Mouse (Mus musculus): ENCODE measurements around the gene Smoc2.

Smoc2 gene

GRCm38 (mm10) chr17:14279177-14279965 is at the start of gene Smoc2:
Gene Smoc2 (plus strand): TSS chr17:14279506.
- DNase-seq = peak; percentile 28

- DNase-seq = no peak
These were observed 48.4 kb upstream of the Smoc2 start for GRCm38 (mm10) chr17:14230698-14231430.

GRCm38 (mm10) chr17:14232629-14233028 is 46.7 kb upstream of the Smoc2 start:
- DNase-seq = peak; percentile 88

GRCm38 (mm10) chr17:14233658-14234057 is 45.6 kb upstream of the Smoc2 start:
- DNase-seq = no peak

- DNase-seq = no peak
These were observed 44.4 kb upstream of the Smoc2 start for GRCm38 (mm10) chr17:14234774-14235389.

- no peak for DNase-seq
These were observed 42.2 kb upstream of the Smoc2 start for GRCm38 (mm10) chr17:14237134-14237533.

GRCm38 (mm10) chr17:14239960-14240359 is 39.3 kb upstream of the Smoc2 start:
- no peak for DNase-seq

- no peak for DNase-seq
These were observed 36.7 kb upstream of the Smoc2 start for GRCm38 (mm10) chr17:14242634-14243033.

- DNase-seq = peak; percentile 53
These were observed 34.9 kb upstream of the Smoc2 start for GRCm38 (mm10) chr17:14244195-14244965.

GRCm38 (mm10) chr17:14246266-14246665 is 33.0 kb upstream of the Smoc2 start:
- DNase-seq = no peak

GRCm38 (mm10) chr17:14247931-14248330 is 31.4 kb upstream of the Smoc2 start:
- no peak for DNase-seq

GRCm38 (mm10) chr17:14249595-14249994 is 29.7 kb upstream of the Smoc2 start:
- peak; percentile 26 for DNase-seq

- no peak for DNase-seq
These were observed 28.9 kb upstream of the Smoc2 start for GRCm38 (mm10) chr17:14250401-14250800.

GRCm38 (mm10) chr17:14252456-14252855 is 26.9 kb upstream of the Smoc2 start:
- peak; percentile 16 for DNase-seq

GRCm38 (mm10) chr17:14254616-14255015 is 24.7 kb upstream of the Smoc2 start:
- DNase-seq = no peak

GRCm38 (mm10) chr17:14257799-14258520 is 21.3 kb upstream of the Smoc2 start:
- no peak for DNase-seq

- no peak for DNase-seq
These were observed 20.4 kb upstream of the Smoc2 start for GRCm38 (mm10) chr17:14258906-14259305.

GRCm38 (mm10) chr17:14260966-14261365 is 18.3 kb upstream of the Smoc2 start:
- DNase-seq = no peak

- no peak for DNase-seq
These were observed 17.1 kb upstream of the Smoc2 start for GRCm38 (mm10) chr17:14262217-14262616.

GRCm38 (mm10) chr17:14268001-14268400 is 11.3 kb upstream of the Smoc2 start:
- DNase-seq = no peak

- DNase-seq = peak; percentile 18
These were observed 5.9 kb upstream of the Smoc2 start for GRCm38 (mm10) chr17:14273386-14273785.

- no peak for DNase-seq
These were observed 2.0 kb upstream of the Smoc2 start for GRCm38 (mm10) chr17:14277310-14277709.

Measured in lung, postnatal 14 days (tissue).